Mouse (Mus musculus): Measurements from ENCODE around the gene Nsun2.

DNA sequence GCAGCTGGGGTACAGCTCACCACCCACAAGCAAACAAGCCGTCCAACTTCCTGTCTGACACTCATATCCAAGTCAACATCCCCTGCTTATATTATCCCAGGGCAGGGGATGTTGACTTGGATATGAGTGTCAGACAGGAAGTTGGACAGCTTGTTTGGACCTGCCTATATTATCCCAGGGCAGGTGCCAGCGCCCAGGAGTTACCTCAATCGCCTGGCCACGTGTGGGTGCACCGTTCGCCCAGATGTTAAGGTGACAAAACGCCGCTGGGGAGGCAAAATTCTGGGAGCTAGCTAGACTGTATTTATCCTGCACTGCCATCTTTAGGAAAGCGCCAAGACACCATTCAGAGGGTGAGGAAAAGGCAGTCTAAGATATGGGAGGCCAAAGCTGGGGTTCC lies 43.8 kb upstream of the Nsun2 start:
- no peak for TF ChIP-seq CTCF (IDR thresholded peaks at IDR 0.05; ENCODE audit: borderline replicate concordance, control insufficient read depth, extremely low read depth, insufficient read depth, low read length, poor library complexity)
- TF ChIP-seq POLR2A (IDR thresholded peaks at IDR 0.05; ENCODE audit: control insufficient read depth, extremely low read depth, insufficient read depth, low read length, poor library complexity): no peak
